Mouse (Mus musculus) NIH3T3 (cell line): ENCODE measurements around the gene Gm10840.

Experiments
- DNase-seq: peaks from one replicate; pipeline ENCODE4 v3.0.0-alpha.2; 2012; ENCODE audit warnings: low read depth

Gene Gm10840

GRCm38 (mm10) chr11:106159921-106160840 lies 469 bp upstream of the Gm10840 start:
- peak; percentile 82 for DNase-seq

GRCm38 (mm10) chr11:106162237-106162636 lies 1.6 kb downstream of the Gm10840 start:
- no peak for DNase-seq

- DNase-seq = no peak
Observed at GRCm38 (mm10) chr11:106163546-106163945, 2.9 kb downstream of the Gm10840 start.

DNA sequence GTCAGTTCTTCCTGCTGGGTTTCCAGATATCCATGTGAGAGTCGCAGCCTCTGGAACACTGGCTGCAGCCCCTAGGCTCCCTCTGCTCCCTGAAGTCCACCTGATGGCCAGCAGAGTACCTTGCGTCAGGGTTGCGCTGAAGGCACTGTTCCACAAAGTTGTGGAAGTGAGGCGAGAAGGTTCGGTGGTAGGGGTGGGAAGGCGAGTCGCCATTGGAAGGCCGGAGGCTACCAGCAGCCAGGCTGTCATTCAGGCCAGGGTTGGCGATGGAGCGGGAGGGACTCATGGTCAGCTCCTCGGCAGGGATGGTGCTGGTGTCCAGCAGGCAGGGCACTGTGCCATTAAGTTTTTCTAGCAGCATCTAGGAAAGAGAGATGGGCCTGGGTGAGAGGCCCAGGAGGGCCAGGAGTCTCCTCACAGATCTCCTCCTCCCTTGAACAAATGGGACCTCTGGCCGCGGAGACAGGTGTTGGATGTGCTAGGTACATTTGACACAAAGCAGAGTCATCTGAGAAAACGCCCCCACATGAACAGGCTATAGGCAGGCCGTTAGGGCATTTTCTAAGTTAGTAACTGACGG lies 4.0 kb downstream of the Gm10840 start:
- DNase-seq = no peak

DNA sequence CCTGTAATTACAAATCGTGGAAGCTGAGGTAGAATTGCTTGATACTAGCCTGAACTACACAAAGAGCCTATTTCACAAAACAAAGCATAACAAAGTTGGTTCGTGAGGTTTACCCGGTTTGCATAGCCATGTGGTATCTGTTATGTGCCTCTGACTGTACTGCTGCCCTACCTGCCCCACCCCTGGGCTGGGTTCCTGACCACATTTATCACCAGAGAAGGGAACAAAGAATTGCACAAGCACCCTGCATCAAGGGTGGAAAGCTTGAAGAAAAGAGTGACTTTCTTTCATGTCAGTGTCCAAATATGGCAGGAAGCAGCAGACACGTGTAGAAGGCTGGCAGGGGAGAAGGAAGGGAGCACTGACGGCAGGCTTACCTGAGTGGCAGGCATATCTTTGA lies 6.8 kb downstream of the Gm10840 start:
- DNase-seq = peak; percentile 66

DNA sequence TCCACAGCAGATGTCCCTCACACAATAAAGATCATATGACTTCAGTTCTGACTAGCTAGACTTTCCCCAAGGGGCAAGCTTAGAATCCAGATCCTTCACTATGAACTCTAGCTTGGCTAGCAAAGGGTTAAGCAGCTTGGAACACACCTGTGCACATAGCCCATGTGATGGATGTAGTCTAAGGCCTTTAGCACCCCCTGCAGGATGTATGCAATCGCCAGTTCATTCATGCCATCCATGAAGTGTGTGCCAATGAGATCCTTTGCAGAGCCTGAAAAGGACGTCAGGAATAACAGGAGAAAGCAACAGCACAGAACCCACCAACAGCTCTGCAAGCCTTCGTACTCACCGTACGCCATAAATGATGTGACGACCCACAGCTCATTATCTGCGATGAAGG lies 10.2 kb downstream of the Gm10840 start:
- no peak for DNase-seq

- DNase-seq = no peak
Observed at GRCm38 (mm10) chr11:106173228-106173627, 12.6 kb downstream of the Gm10840 start.

DNA sequence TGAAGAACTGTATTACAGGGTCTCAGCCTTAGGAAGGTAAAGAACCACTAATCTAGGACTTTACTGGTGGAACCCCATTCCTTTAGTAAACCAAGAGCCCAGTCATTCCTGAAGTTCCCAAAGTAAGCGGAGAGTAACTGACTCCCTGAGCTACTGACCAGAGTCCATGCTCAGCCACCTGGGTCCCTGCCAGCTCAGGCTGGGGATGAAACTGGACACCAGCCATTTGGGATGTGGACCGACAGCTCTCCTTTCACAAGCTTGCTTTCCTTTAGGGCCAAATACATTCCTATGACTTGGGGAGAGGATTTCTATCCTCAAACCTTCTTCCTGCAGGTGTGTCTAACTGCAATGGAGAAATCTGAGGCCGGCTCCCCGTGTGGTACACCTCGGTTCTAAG lies 13.7 kb downstream of the Gm10840 start:
- peak; percentile 74 for DNase-seq

GRCm38 (mm10) chr11:106175081-106175480 lies 14.4 kb downstream of the Gm10840 start:
- peak; percentile 67 for DNase-seq

DNA sequence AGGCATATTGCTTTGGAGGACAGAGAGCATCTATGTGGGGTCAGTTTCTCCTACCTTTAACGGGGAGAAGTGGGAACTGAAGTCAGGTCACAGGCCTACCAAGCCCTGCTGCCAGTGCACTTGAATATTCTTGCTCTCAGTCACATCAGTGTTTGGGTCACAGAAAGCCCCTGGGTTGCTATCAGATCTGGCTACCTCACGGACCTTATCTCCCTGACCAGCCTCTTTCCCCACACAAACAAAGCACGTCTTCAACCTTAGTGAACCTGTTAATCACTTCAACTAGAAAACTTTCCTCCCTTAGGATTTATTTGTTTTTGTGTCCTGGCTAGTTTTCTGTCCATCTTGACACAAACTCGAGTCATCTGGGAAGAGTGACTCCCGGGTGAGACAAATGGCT lies 15.7 kb downstream of the Gm10840 start:
- no peak for DNase-seq

DNA sequence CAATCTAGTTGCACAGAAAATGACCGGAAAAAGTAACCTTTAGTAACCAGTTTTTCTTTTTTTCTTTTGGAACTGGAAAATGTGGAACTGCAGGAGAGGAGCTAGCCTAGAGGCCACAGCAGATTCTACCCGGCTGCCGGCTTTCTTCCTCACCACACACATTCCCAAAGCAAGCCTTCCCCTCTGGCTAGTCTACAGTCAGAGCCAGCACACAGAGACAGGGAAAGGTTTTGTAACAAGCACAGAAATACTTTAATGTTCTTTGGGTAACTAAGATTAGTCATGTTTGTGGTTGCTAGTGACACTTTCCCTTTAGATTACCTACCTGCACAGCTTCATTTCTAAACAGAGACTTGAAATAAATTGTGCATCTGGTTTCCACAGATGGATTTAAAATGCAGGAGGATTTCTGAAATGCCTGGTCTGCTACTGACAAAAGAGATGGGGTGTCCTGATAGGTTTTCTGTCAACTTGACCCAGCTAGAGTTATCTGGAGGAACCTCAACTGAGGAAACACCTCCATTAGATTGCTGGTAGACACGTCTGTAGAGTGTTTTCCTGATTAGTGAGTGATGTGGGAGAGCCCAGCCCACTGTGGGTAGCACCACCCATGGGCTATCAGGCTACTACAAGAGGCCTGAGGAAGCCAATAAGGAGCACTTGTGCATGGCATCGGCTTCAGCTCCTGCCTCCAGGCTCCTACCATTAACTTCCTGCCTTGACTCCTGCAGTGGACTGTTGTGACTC lies 17.6 kb downstream of the Gm10840 start:
- peak; percentile 20 for DNase-seq

GRCm38 (mm10) chr11:106179711-106180448 lies 19.2 kb downstream of the Gm10840 start:
- peak; percentile 66 for DNase-seq

DNA sequence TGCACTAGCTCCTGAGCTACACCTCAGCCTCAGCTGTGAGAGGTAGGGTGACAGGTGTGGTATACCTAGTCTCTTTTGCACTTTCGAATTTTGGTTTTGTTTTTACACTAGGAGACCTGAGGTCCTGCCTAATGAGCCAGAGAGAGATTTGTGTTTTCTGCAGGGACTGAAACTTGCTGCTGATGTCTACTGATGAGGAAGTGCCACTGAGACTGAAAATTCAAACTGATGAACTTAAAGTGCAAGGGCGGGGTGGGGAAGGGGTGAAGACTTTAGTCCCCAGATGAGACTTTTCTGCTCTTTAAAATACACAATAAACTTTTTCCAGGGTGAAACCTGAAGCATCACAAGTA lies 19.8 kb downstream of the Gm10840 start:
- no peak for DNase-seq

DNA sequence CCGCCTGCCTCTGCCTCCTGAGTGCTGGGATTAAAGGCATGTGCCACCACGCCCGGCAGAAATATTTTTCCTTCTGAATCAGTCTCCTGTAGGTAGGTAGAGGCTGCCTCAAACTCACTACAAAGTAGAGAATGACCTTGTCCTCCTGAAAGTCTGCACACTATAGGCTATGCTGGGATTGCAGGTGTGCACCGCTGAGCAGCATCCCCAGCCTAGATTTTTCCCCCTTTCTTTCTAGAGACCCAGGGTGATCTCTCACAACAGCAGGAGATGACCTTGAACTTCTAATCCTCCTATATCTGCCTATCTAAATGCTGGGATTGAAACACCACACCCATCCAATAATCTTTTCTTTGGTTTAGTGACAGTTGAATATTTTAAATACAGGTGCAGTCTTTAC lies 26.7 kb downstream of the Gm10840 start:
- DNase-seq = no peak

- no peak for DNase-seq
Observed at GRCm38 (mm10) chr11:106191716-106192115, 31.1 kb downstream of the Gm10840 start.

DNA sequence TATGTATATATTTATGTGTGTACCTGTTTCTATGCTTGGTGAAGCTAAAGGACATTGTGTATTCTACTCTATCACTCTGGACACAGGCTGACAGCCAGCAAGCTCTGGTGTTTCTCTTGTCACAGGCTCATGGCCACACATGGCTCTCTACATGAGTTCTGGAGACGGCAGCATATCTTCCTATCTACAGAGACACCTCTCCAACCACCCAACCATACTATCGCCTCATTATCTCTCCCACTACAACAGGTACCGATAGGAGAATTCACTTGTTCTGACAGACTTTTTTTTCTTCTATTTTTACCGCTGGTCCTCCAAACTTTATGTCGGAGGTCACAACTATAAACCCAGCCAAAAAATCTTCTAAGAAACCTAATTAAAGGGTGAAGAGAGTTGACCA lies 31.6 kb downstream of the Gm10840 start:
- DNase-seq = no peak

- DNase-seq = no peak
Observed at GRCm38 (mm10) chr11:106192657-106193370, 32.2 kb downstream of the Gm10840 start.

DNA sequence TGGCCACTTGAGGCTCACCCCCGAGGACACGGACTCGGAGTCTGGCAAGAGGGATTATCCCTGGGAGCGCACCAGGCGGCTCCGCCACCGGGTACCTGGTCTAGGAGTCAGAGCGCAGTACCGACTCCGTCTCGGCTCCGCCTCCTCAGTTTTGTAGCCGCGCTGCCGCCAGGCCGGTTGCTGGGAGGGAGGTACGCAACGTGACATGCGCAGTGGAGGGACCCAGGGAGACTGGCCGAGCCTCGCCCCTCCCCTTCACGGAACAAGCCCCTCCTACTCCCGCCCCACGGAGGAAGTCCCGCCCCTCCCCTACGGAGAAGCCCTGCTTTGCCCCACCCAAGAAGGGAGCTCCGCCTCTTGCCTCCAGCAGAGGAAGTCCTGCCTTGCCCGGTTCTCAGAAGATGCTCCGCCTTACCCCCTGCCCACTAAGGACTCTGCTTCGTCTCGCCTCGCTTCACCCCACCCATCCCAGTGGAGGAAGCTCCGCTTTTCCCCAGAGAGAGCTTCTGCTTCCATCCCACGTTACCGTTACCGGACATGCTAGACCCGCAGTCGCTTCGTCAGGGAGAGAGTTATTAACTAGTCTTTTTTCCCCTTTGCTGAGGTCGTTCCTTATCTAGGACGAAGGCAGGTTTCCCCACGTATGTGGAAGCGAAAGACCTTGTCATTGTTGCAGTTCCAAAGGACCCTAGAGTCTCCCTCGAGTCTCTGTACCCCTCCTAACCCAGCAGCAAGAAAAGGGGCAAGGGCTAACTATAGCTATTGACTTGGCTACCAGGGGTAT lies 32.9 kb downstream of the Gm10840 start:
- DNase-seq = peak; percentile 99

- DNase-seq = no peak
Observed at GRCm38 (mm10) chr11:106194155-106194541, 33.5 kb downstream of the Gm10840 start.

DNA sequence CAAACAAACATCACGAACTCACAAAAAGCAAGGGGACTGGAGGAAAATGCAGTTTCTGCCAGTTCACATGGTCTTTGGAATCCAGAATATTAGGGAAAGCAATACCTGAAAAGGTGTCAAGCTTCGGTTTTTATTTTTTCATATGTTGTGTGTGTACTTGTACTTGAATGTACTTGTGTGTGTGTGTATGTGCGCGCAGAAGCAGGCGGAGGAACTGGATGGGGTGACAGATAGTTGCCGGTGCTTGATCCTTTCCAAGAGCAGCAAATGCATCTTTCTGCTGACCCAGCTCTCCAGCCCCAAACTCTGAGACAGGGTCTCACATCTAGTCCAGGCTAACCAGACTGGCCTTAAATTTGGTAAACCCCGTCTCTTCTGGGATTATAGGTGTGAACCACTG lies 34.2 kb downstream of the Gm10840 start:
- peak; percentile 9 for DNase-seq

DNA sequence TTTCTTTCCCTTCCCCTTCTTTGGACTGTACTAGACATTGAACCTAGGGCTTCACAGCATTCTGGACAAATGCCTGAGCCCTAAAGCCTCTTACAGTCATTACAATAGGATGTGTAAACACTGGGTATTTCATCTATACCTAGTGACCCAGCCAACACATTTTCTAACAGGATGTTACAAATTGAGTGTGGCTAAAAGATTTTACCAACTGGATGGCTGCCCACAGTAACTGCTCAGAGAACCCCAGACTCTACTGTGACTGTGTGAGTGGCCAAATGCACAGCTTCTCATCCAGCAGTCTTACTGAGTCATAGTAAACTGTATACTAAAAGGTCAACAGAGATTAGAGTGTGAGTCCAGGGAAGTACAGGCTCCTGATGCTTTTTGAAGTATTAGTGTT lies 34.7 kb downstream of the Gm10840 start:
- DNase-seq = peak; percentile 78
